Mouse (Mus musculus) neural tube, embryonic 11.5 days (tissue): ENCODE data around the gene Nufip2. TPM values are rescaled to one million over a fixed set of nuclear protein-coding genes. Genes with fewer than 3 reads are reported as not detected.

Source experiments
- ATAC-seq: fragments of 200-750 bp; cut with Nextera tagmentation; 2 replicates; pipeline ENCODE4 v1.8.0; 2017; ENCODE audit warnings: moderate number of reproducible peaks, mild to moderate bottlenecking, moderate TSS enrichment, moderate library complexity; ENCODE audit not compliant: insufficient read depth, low FRiP score, low TSS enrichment
- DNase-seq: peaks from one replicate; pipeline ENCODE4 v3.0.0-alpha.2; 2015; ENCODE audit warnings: low spot score
- H3K27ac ChIP-seq: fragments of 300-500 bp; sonication (generic); 2 replicates; pipeline ENCODE4 v1.5.1; 2014; ENCODE audit warnings: low read depth, mild to moderate bottlenecking, low read length
- H3K27me3 ChIP-seq: fragments of 300-500 bp; sonication (generic); 2 replicates; pipeline ENCODE4 v1.6.1; 2014; ENCODE audit warnings: mild to moderate bottlenecking, low read length, mixed read lengths; ENCODE audit not compliant: control insufficient read depth, insufficient read depth
- H3K36me3 ChIP-seq: fragments of 300-500 bp; sonication (generic); 2 replicates; pipeline ENCODE4 v1.6.1; 2014; ENCODE audit warnings: mild to moderate bottlenecking, low read length, moderate library complexity, mixed read lengths; ENCODE audit not compliant: control insufficient read depth, insufficient read depth
- H3K4me1 ChIP-seq: fragments of 300-500 bp; sonication (generic); 2 replicates; pipeline ENCODE4 v1.6.1; 2014; ENCODE audit warnings: low read length, mixed read lengths; ENCODE audit not compliant: control insufficient read depth, insufficient read depth
- H3K4me2 ChIP-seq: fragments of 300-500 bp; sonication (generic); 2 replicates; pipeline ENCODE4 v1.6.1; 2014; ENCODE audit warnings: low read depth, mild to moderate bottlenecking, moderate library complexity
- H3K4me3 ChIP-seq: fragments of 300-500 bp; sonication (generic); 2 replicates; pipeline ENCODE4 v1.5.1; 2014; ENCODE audit warnings: low read depth, low read length
- H3K9ac ChIP-seq: fragments of 300-500 bp; sonication (generic); 2 replicates; pipeline ENCODE4 v1.6.1; 2014; ENCODE audit warnings: mild to moderate bottlenecking, low read length
- H3K9me3 ChIP-seq: fragments of 300-500 bp; sonication (generic); 2 replicates; pipeline ENCODE4 v1.6.1; 2016; ENCODE audit warnings: low read length; ENCODE audit not compliant: control insufficient read depth
- WGBS: fragments of 180-500 bp; shearing (Covaris S2); extraction: QIAGEN DNeasy Blood & Tissue Kit; methylation state at CpG from one replicate; pipeline ENCODE4 v1.1.7; 2014; 5-methylcytosine and 5-hydroxymethylcytosine counted together
- polyA plus RNA-seq: library from polyadenylated mRNA; unstranded; fragments of >200 nt; fragmentation: Nextera tagmentation; extraction: Ambion mirVana; gene quantifications from 2 replicates; pipeline ENCODE4 v1.2.1, GENCODE M21; 2014

The Nufip2 gene
- polyA plus RNA-seq, 1 experiment from 2014 or later = 3.8 TPM

DNA sequence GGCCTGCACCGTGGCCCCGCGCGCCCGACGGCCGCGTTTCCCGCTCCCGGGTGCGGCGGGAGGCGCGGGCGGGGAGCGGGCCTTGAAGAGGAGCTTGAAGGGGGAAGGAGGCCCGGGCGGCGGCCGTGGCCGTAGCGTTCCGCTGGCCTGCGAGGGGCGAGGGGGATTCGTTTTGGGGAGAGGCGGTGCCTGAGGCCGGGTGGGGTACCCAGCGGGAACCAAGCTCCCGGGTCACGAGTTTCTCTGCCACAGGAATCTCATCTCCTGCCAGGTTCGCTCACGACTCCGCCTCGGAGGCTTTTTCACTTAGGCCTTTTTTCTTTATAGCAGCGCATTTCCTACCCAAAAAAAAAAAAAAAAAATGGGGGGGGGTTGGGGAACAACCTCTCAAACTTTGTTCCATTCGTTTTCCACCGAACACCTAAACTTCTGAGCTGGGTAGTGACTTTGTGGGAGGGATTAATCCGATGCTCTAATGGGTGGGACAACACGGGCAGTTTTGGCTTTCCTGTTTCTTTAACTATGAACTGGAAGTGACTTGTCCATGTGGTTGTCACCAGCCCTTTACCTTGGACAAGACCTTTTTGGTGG is 1.7 kb downstream of the Nufip2 start:
- no peaks in the 10 kb centered on the region for H3K9me3 ChIP-seq
- peaks cover 6% of the 10 kb centered on the region for H3K36me3 ChIP-seq
- peak overlapping the region; percentile 100 for H3K4me3 ChIP-seq
- DNase-seq (peak; percentile 54), ATAC-seq (no peak)
- H3K4me2 ChIP-seq = peak overlapping the region; percentile 74
- no peaks in the 10 kb centered on the region for H3K27me3 ChIP-seq
- no peaks in the 10 kb centered on the region for H3K4me1 ChIP-seq
- H3K9ac ChIP-seq = peak overlapping the region; percentile 98
- H3K27ac ChIP-seq = peak overlapping the region; percentile 96
- WGBS = under 1% methylated on average over 24 of the region's 40 CpGs

- DNase-seq (no peak), ATAC-seq (no peak)
- Histone ChIP-seq H3K27ac (no peak overlapping the region), H3K36me3 (peaks cover 19% of the 10 kb centered on the region), H3K4me1 (no peaks in the 10 kb centered on the region), H3K27me3 (no peaks in the 10 kb centered on the region), H3K9ac (no peak overlapping the region), H3K4me3 (no peak overlapping the region), H3K4me2 (no peak overlapping the region), H3K9me3 (no peaks in the 10 kb centered on the region)
- 100% methylated on average over 3 of the region's 3 CpGs for WGBS
Measured at GRCm38 (mm10) chr11:77693026-77693425, 7.1 kb downstream of the Nufip2 start.

DNA sequence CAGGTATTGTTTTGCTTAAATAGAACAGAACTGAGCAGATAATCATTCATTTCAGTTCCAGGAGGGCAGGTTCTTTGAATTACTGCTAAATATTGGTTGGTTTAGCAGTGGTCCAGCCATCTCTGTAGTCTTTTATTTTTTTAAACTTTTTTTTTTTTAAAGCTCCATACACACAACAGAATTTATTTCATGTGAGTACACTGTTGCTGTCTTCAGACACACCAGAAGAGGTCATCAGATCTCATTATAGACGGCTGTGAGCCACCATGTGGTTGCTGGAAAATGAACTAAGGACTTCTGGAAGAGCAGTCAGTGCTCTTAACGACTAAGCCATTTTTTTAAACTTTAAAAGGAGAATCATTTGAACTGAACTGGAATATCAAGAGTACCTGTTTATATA is 11.3 kb downstream of the Nufip2 start:
- no peak for DNase-seq
- H3K4me1 ChIP-seq = no peaks in the 10 kb centered on the region
- no peaks in the 10 kb centered on the region for H3K27me3 ChIP-seq
- no peak overlapping the region for H3K9ac ChIP-seq
- ATAC-seq = no peak
- no peak overlapping the region for H3K4me2 ChIP-seq
- peaks cover 18% of the 10 kb centered on the region for H3K36me3 ChIP-seq
- 88% methylated on average over 2 of the region's 2 CpGs for WGBS
- no peaks in the 10 kb centered on the region for H3K9me3 ChIP-seq
- H3K27ac ChIP-seq = no peak overlapping the region
- no peak overlapping the region for H3K4me3 ChIP-seq

GRCm38 (mm10) chr11:77705920-77706319 is 20.0 kb downstream of the Nufip2 start:
- Histone ChIP-seq H3K9me3 (no peaks in the 10 kb centered on the region), H3K27ac (no peak overlapping the region), H3K27me3 (no peaks in the 10 kb centered on the region), H3K9ac (no peak overlapping the region), H3K4me2 (no peak overlapping the region), H3K4me3 (no peak overlapping the region), H3K36me3 (no peaks in the 10 kb centered on the region; the same call in 1 of the 2 replicates), H3K4me1 (no peaks in the 10 kb centered on the region)
- WGBS = 92% methylated on average over 3 of the region's 3 CpGs
- DNase-seq = no peak
- ATAC-seq = no peak

GRCm38 (mm10) chr11:77709039-77709438 is 23.1 kb downstream of the Nufip2 start:
- Histone ChIP-seq H3K36me3 (no peaks in the 10 kb centered on the region; the same call in 1 of the 2 replicates), H3K9me3 (no peaks in the 10 kb centered on the region), H3K4me1 (no peaks in the 10 kb centered on the region), H3K27me3 (no peaks in the 10 kb centered on the region), H3K4me2 (no peak overlapping the region), H3K4me3 (no peak overlapping the region), H3K9ac (no peak overlapping the region), H3K27ac (no peak overlapping the region)
- no peak for ATAC-seq
- 82% methylated on average over 3 of the region's 3 CpGs for WGBS
- DNase-seq = no peak

- no peaks in the 10 kb centered on the region for H3K9me3 ChIP-seq
- no peaks in the 10 kb centered on the region for H3K27me3 ChIP-seq
- 95% methylated on average over 3 of the region's 3 CpGs for WGBS
- DNase-seq = no peak
- no peak overlapping the region for H3K27ac ChIP-seq
- no peak for ATAC-seq
- H3K4me2 ChIP-seq = no peak overlapping the region
- H3K36me3 ChIP-seq = no peaks in the 10 kb centered on the region
- H3K4me3 ChIP-seq = no peak overlapping the region
- H3K4me1 ChIP-seq = no peaks in the 10 kb centered on the region
- H3K9ac ChIP-seq = no peak overlapping the region
Measured at GRCm38 (mm10) chr11:77713736-77714135, 27.8 kb downstream of the Nufip2 start.

GRCm38 (mm10) chr11:77719055-77719454 is 33.1 kb downstream of the Nufip2 start:
- no peaks in the 10 kb centered on the region for H3K9me3 ChIP-seq
- WGBS = 98% methylated on average over 2 of the region's 2 CpGs
- no peaks in the 10 kb centered on the region for H3K4me1 ChIP-seq
- H3K36me3 ChIP-seq = no peaks in the 10 kb centered on the region
- no peak overlapping the region for H3K9ac ChIP-seq
- DNase-seq (no peak), ATAC-seq (no peak)
- no peak overlapping the region for H3K4me3 ChIP-seq
- H3K27ac ChIP-seq = no peak overlapping the region
- H3K27me3 ChIP-seq = no peaks in the 10 kb centered on the region
- no peak overlapping the region for H3K4me2 ChIP-seq

DNA sequence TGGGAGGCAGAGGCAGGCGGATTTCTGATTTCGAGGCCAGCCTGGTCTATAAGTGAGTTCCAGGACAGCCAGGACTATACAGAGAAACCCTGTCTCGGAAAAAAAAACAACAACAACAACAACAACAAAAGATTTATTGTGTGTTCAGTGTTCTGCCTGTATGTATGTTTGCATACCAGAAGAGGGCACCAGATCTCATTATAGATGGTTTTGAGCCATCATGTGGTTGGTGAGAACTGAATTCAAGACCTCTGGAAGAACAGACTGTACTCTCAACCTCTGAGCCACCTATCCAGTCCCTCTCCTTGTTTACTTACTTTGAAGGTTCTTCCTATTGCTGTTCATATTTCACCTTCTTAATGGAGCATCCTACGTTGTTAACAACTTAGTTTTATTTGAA is 35.4 kb downstream of the Nufip2 start:
- Histone ChIP-seq H3K4me3 (no peak overlapping the region), H3K27me3 (no peaks in the 10 kb centered on the region), H3K36me3 (no peaks in the 10 kb centered on the region), H3K9ac (no peak overlapping the region), H3K4me1 (no peaks in the 10 kb centered on the region), H3K9me3 (no peaks in the 10 kb centered on the region), H3K27ac (no peak overlapping the region), H3K4me2 (no peak overlapping the region)
- DNase-seq (no peak), ATAC-seq (no peak)
- 86% methylated on average over 4 of the region's 4 CpGs for WGBS

DNA sequence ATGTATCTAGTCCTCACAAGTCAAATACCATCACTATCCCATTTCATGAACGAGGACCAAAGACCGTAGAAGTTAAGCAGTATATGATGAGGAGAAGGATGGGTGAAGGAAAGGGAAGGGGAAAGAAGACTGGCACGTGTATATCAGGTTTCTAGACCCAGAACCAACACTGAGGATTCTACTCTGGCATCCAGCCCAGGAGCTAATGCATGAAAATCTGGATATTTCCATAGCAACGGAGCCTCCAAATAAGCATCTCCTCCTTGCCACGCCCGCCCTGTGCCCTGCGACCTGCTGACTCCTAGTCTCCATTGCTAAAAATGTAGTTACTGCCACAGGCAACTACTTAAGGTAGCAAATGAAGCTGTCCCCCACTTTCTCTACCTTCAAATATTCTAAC is 38.8 kb downstream of the Nufip2 start:
- ATAC-seq (no peak), DNase-seq (no peak)
- no peaks in the 10 kb centered on the region; the same call in 1 of the 2 replicates for H3K4me1 ChIP-seq
- no peaks in the 10 kb centered on the region for H3K36me3 ChIP-seq
- H3K27me3 ChIP-seq = no peaks in the 10 kb centered on the region
- no peak overlapping the region for H3K9ac ChIP-seq
- WGBS = 81% methylated on average over 7 of the region's 7 CpGs
- no peak overlapping the region for H3K27ac ChIP-seq
- H3K4me3 ChIP-seq = no peak overlapping the region
- H3K9me3 ChIP-seq = no peaks in the 10 kb centered on the region
- no peak overlapping the region for H3K4me2 ChIP-seq
